ENCODE assay signal across 8 mouse cellular contexts in the genomic region with DNA sequence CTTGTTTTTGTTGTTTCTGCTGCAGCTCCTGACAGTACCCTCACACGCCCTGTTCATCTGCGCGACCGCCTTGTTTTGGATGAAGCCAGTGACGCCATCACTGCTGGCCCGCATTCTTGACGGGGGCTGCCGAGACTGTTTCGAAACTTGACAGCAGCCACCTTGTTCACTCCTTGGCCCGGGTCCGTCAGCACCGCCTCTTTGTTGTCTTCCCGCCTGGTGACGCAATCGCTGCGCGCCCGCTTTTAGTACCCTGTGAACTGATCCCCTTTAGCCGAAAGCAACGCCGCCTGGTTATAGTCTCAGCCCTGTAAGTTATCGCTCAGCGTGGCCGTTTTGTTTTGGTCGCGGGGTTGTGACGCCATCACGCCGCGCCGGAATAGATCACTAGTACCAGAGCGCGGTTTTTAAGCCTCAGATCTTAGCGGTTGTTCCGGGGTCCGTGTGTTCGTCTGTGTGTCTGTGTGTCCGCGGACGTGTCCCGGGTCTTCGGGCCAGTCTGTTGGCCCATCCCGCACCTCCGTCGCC. TPM values are rescaled to one million over a fixed set of nuclear protein-coding genes. Genes with fewer than 3 reads are reported as not detected.
DNase-seq lines count a peak whose midpoint lies in the region; ATAC-seq and TF ChIP-seq lines count a peak whose summit lies in the region.

No protein-coding gene starts in this region.

- no peaks in the 10 kb centered on the region for H3K27me3 ChIP-seq in C2C12 (ENCODE audit: control insufficient read depth, insufficient read depth, insufficient read length)
- no peaks in the 10 kb centered on the region for H3K27me3 ChIP-seq in erythroblast, embryonic 14.5 days (ENCODE audit: control insufficient read depth)
- no peaks in the 10 kb centered on the region for H3K27me3 ChIP-seq in heart, embryonic 11.5 days (ENCODE audit: control insufficient read depth, insufficient read depth, low read length)
- no peaks in the 10 kb centered on the region for H3K27me3 ChIP-seq in kidney, embryonic 16.5 days (ENCODE audit: insufficient read depth, low read length)
- H3K27me3 ChIP-seq in liver, adult 2 months (ENCODE audit: control insufficient read depth, insufficient read depth, low read length) = no peaks in the 10 kb centered on the region
- no peaks in the 10 kb centered on the region for H3K27me3 ChIP-seq in myocyte (ENCODE audit: control insufficient read depth, insufficient read depth, insufficient read length)
- no peaks in the 10 kb centered on the region for H3K27me3 ChIP-seq in splenic B cell, adult 2 months (ENCODE audit: control insufficient read depth, insufficient read depth, low read length, poor library complexity, severe bottlenecking)

- peak overlapping the region; percentile 82 for H3K27ac ChIP-seq in heart, embryonic 11.5 days (ENCODE audit: low read depth, low read length)
- peak overlapping the region; percentile 96 for H3K27ac ChIP-seq in kidney, embryonic 16.5 days (ENCODE audit: low read length)
- H3K27ac ChIP-seq in liver, adult 2 months (replicated peaks; ENCODE audit: insufficient read depth, low read depth, low read length) = peak overlapping the region; percentile 86

- no peak for TF ChIP-seq POLR2A in brain, embryonic 14.5 days (IDR thresholded peaks at IDR 0.05; ENCODE audit: borderline replicate concordance, extremely low read depth, insufficient read depth, insufficient read length, poor library complexity, severe bottlenecking)
- TF ChIP-seq POLR2A in liver, adult 2 months (IDR thresholded peaks at IDR 0.05; ENCODE audit: extremely low read depth, insufficient read depth, low read length) = 0 out of 2 replicates have a peak, but pooled peaks have one; percentile 45
- no peak for TF ChIP-seq POLR2A in myocyte (IDR thresholded peaks at IDR 0.05; ENCODE audit: insufficient read length, low read depth)

- peak overlapping the region; percentile 85 for H3K9ac ChIP-seq in heart, embryonic 11.5 days (ENCODE audit: low read depth, low read length)
- H3K9ac ChIP-seq in kidney, embryonic 16.5 days (replicated peaks; ENCODE audit: low read length) = peak overlapping the region; percentile 80
- H3K9ac ChIP-seq in liver, adult 2 months (ENCODE audit: low read depth, low read length) = peak overlapping the region; percentile 80

- peak overlapping the region; percentile 99 for H3K4me2 ChIP-seq in heart, embryonic 11.5 days
- H3K4me2 ChIP-seq in kidney, embryonic 16.5 days (replicated peaks; ENCODE audit: low read depth, low read length) = peak overlapping the region; percentile 96
- peak overlapping the region; percentile 65 for H3K4me2 ChIP-seq in myocyte (ENCODE audit: low read depth)

- TF ChIP-seq CTCF in C2C12 (IDR thresholded peaks at IDR 0.05; ENCODE audit: control insufficient read depth, insufficient read depth, insufficient read length) = no peak
- TF ChIP-seq CTCF in brain, embryonic 14.5 days (IDR thresholded peaks at IDR 0.05; ENCODE audit: borderline replicate concordance, extremely low read depth, insufficient read depth, insufficient read length) = no peak
- TF ChIP-seq CTCF in liver, adult 2 months (IDR thresholded peaks at IDR 0.05; ENCODE audit: low read depth, low read length) = no peak

- peaks cover 16% of the 10 kb centered on the region for H3K9me3 ChIP-seq in erythroblast, embryonic 14.5 days (ENCODE audit: control insufficient read depth, low read length)
- no peaks in the 10 kb centered on the region; the same call in 1 of the 2 replicates for H3K9me3 ChIP-seq in heart, embryonic 11.5 days (replicated peaks; ENCODE audit: control insufficient read depth, low read length)
- H3K9me3 ChIP-seq in kidney, embryonic 16.5 days (ENCODE audit: low read length) = peaks cover 20% of the 10 kb centered on the region

- DNase-seq in brain, embryonic 14.5 days (ENCODE audit: low read depth) = peak; percentile 98
- DNase-seq in liver, adult 2 months (ENCODE audit: extremely low read depth, low read depth, low spot score) = peak; percentile 90
- DNase-seq in splenic B cell, adult 2 months (ENCODE audit: low read depth, low spot score) = peak; percentile 94

- H3K79me3 ChIP-seq in C2C12 (ENCODE audit: low read depth) = no peaks in the 10 kb centered on the region

- under 1% methylated on average over 45 of the region's 45 CpGs for WGBS in heart, embryonic 11.5 days (ENCODE audit: insufficient replicate concordance)
- WGBS in kidney, embryonic 16.5 days = under 1% methylated on average over 45 of the region's 45 CpGs
- under 1% methylated on average over 45 of the region's 45 CpGs for WGBS in liver, adult 2 months

- H3K4me3 ChIP-seq in C2C12 (ENCODE audit: insufficient read depth, poor library complexity, severe bottlenecking) = peak overlapping the region; percentile 44
- peak overlapping the region; percentile 99 for H3K4me3 ChIP-seq in erythroblast, embryonic 14.5 days (replicated peaks)
- H3K4me3 ChIP-seq in heart, embryonic 11.5 days (ENCODE audit: low read depth, low read length) = peak overlapping the region; percentile 84
- peak overlapping the region; percentile 79 for H3K4me3 ChIP-seq in kidney, embryonic 16.5 days (ENCODE audit: low read length)
- H3K4me3 ChIP-seq in liver, adult 2 months (ENCODE audit: insufficient read depth, low read depth, low read length) = peak overlapping the region; percentile 73
- peak overlapping the region; percentile 73 for H3K4me3 ChIP-seq in myocyte

- H3ac ChIP-seq in C2C12 (ENCODE audit: control insufficient read depth, insufficient read length, low read depth) (peak overlapping the region; percentile 75), myocyte (ENCODE audit: control insufficient read depth, insufficient read length) (peak overlapping the region; percentile 40)

- no peaks in the 10 kb centered on the region for H3K79me2 ChIP-seq in C2C12 (ENCODE audit: control insufficient read depth, insufficient read depth)
- H3K79me2 ChIP-seq in liver, adult 2 months (ENCODE audit: control insufficient read depth, insufficient read depth, low read length) = peaks cover 15% of the 10 kb centered on the region
- no peaks in the 10 kb centered on the region for H3K79me2 ChIP-seq in myocyte (ENCODE audit: control insufficient read depth, insufficient read depth)

- peak; percentile 82 for ATAC-seq in heart, embryonic 11.5 days (replicated peaks; ENCODE audit: insufficient number of reproducible peaks, low FRiP score, low TSS enrichment)
- peak; percentile 91 for ATAC-seq in kidney, embryonic 16.5 days (ENCODE audit: low FRiP score, low TSS enrichment)

- peaks cover 30% of the 10 kb centered on the region for H3K4me1 ChIP-seq in erythroblast, embryonic 14.5 days (ENCODE audit: control insufficient read depth)
- H3K4me1 ChIP-seq in heart, embryonic 11.5 days (ENCODE audit: control insufficient read depth, insufficient read depth, low read length) = peaks cover 7% of the 10 kb centered on the region; the same call in 1 of the 2 replicates
- peaks cover 11% of the 10 kb centered on the region for H3K4me1 ChIP-seq in kidney, embryonic 16.5 days (ENCODE audit: insufficient read depth, low read length)
- H3K4me1 ChIP-seq in liver, adult 2 months (ENCODE audit: control insufficient read depth, insufficient read depth, low read length) = peaks cover 7% of the 10 kb centered on the region

- H3K36me3 ChIP-seq in C2C12 (ENCODE audit: control insufficient read depth, insufficient read depth) (no peaks in the 10 kb centered on the region), myocyte (ENCODE audit: control insufficient read depth, insufficient read depth) (no peaks in the 10 kb centered on the region)
- peaks cover 21% of the 10 kb centered on the region for H3K36me3 ChIP-seq in erythroblast, embryonic 14.5 days (ENCODE audit: control insufficient read depth)
- H3K36me3 ChIP-seq in heart, embryonic 11.5 days (ENCODE audit: control insufficient read depth, insufficient read depth, low read length) = no peaks in the 10 kb centered on the region
- peaks cover 18% of the 10 kb centered on the region for H3K36me3 ChIP-seq in kidney, embryonic 16.5 days (ENCODE audit: insufficient read depth, low read length)
- no peaks in the 10 kb centered on the region for H3K36me3 ChIP-seq in liver, adult 2 months (ENCODE audit: control insufficient read depth, insufficient read depth, low read length)
- H3K36me3 ChIP-seq in splenic B cell, adult 2 months (ENCODE audit: control insufficient read depth, insufficient read depth, low read length, poor library complexity, severe bottlenecking) = no peaks in the 10 kb centered on the region

TF ChIP-seq in C2C12, 6 proteins besides CTCF, POLR2A, EP300 and RAD21 (continues in another document):
- peak; percentile 24 for TF ChIP-seq CEBPB (IDR thresholded peaks at IDR 0.05; ENCODE audit: low read depth)

TF ChIP-seq in myocyte, 11 proteins besides CTCF, POLR2A, EP300 and RAD21 (continues in another document):
- TF ChIP-seq SRF (IDR thresholded peaks at IDR 0.05; ENCODE audit: control insufficient read depth, insufficient read length, low read depth) (peak; percentile 80), MAX (IDR thresholded peaks at IDR 0.05; ENCODE audit: low read depth) (peak; percentile 39)

RNA-seq across cellular contexts. Expression of a gene that starts 18.2 kb away (rescaled TPM):
- polyA plus RNA-seq in C2C12 (2012; fragmentation: generic; extraction: Trizol) (0.02 TPM), myocyte (2012; fragmentation: generic; extraction: Trizol) (not detected)
- polyA plus RNA-seq in brain, embryonic 14.5 days (2012; rRNA removed) = 0.11 and 0.29 TPM in 2 replicates
- 0.07 TPM in 1 of 2 replicates, not detected in the other for polyA plus RNA-seq in erythroblast, embryonic 14.5 days (2012)
- not detected in 2 replicates for polyA plus RNA-seq in heart, embryonic 11.5 days (2014; fragmentation: Nextera tagmentation; extraction: Ambion mirVana)
- polyA plus RNA-seq in kidney, embryonic 16.5 days (2015; fragmentation: Nextera tagmentation; extraction: Ambion mirVana) = not detected in 2 replicates
- total RNA-seq in liver, adult 2 months (2014; rRNA removed) = not detected in 2 replicates
- not detected in 2 replicates for polyA plus RNA-seq in liver, adult 2 months (2012; rRNA removed)

RNA-seq across cellular contexts. Expression of a gene that starts 35.4 kb away (rescaled TPM):
- polyA plus RNA-seq in C2C12 (2012; fragmentation: generic; extraction: Trizol) (not detected), myocyte (2012; fragmentation: generic; extraction: Trizol) (not detected)
- 0.08 TPM in 1 of 2 replicates, not detected in the other for polyA plus RNA-seq in brain, embryonic 14.5 days (2012; rRNA removed)
- not detected in 2 replicates for polyA plus RNA-seq in erythroblast, embryonic 14.5 days (2012)
- not detected in 2 replicates for polyA plus RNA-seq in heart, embryonic 11.5 days (2014; fragmentation: Nextera tagmentation; extraction: Ambion mirVana)
- 0.10 TPM in 1 of 2 replicates, not detected in the other for polyA plus RNA-seq in kidney, embryonic 16.5 days (2015; fragmentation: Nextera tagmentation; extraction: Ambion mirVana)
- total RNA-seq in liver, adult 2 months (2014; rRNA removed) = not detected in 2 replicates
- polyA plus RNA-seq in liver, adult 2 months (2012; rRNA removed) = not detected in 2 replicates

RNA-seq across cellular contexts. Expression of a gene that starts 37.5 kb away (rescaled TPM):
- polyA plus RNA-seq in C2C12 (2012; fragmentation: generic; extraction: Trizol) = 4.4 TPM
- polyA plus RNA-seq in brain, embryonic 14.5 days (2012; rRNA removed) = 63.2 and 69.7 TPM in 2 replicates
- 0.56 and 0.70 TPM in 2 replicates for polyA plus RNA-seq in erythroblast, embryonic 14.5 days (2012)
- 14.4 and 16.7 TPM in 2 replicates for polyA plus RNA-seq in heart, embryonic 11.5 days (2014; fragmentation: Nextera tagmentation; extraction: Ambion mirVana)
- polyA plus RNA-seq in kidney, embryonic 16.5 days (2015; fragmentation: Nextera tagmentation; extraction: Ambion mirVana) = 9.2 and 11.5 TPM in 2 replicates
- 17.0 and 18.7 TPM in 2 replicates for total RNA-seq in liver, adult 2 months (2014; rRNA removed)
- 8.9 and 10.9 TPM in 2 replicates for polyA plus RNA-seq in liver, adult 2 months (2012; rRNA removed)
- polyA plus RNA-seq in myocyte (2012; fragmentation: generic; extraction: Trizol) = 11.9 TPM

Comparison
In these comparisons a context has a peak if more than half of its experiments do, and no peak if none do; other contexts are left out.
1. Peak in every context shown above with its lines: DNase-seq, ATAC-seq, H3K4me3 ChIP-seq and H3K27ac ChIP-seq.
2. H3K4me3 ChIP-seq: peak in every context shown above with its lines; median percentile 99 in erythroblast, embryonic 14.5 days; 84 in heart, embryonic 11.5 days; 79 in kidney, embryonic 16.5 days; 73 in liver, adult 2 months; 73 in myocyte; 44 in C2C12.